Mouse (Mus musculus) forebrain, embryonic 12.5 days (tissue): Measurements from ENCODE around the gene Uqcrq. TPM values are rescaled to one million over a fixed set of nuclear protein-coding genes. Genes with fewer than 3 reads are reported as not detected.

Experiments
- ATAC-seq: fragments of 200-750 bp; cut with Nextera tagmentation; 2 replicates; pipeline ENCODE4 v1.8.0; 2017; ENCODE audit warnings: moderate TSS enrichment; ENCODE audit not compliant: low FRiP score
- H3K27ac ChIP-seq: fragments of 300-500 bp; sonication (generic); 2 replicates; pipeline ENCODE4 v1.5.1; 2016; ENCODE audit warnings: mild to moderate bottlenecking
- H3K27me3 ChIP-seq: fragments of 300-500 bp; sonication (generic); 2 replicates; pipeline ENCODE4 v1.6.1; 2016; ENCODE audit warnings: mild to moderate bottlenecking
- H3K36me3 ChIP-seq: fragments of 300-500 bp; sonication (generic); replicated peaks from 2 replicates; pipeline ENCODE4 v1.6.1; 2016; ENCODE audit warnings: mild to moderate bottlenecking
- H3K4me1 ChIP-seq: fragments of 300-500 bp; sonication (generic); 2 replicates; pipeline ENCODE4 v1.6.1; 2016
- H3K4me2 ChIP-seq: fragments of 300-500 bp; sonication (generic); 2 replicates; pipeline ENCODE4 v1.6.1; 2016; ENCODE audit warnings: mild to moderate bottlenecking, moderate library complexity
- H3K4me3 ChIP-seq: fragments of 300-500 bp; sonication (generic); replicated peaks from 2 replicates; pipeline ENCODE4 v1.5.1; 2016; ENCODE audit warnings: mild to moderate bottlenecking
- H3K9ac ChIP-seq: fragments of 300-500 bp; sonication (generic); 2 replicates; pipeline ENCODE4 v1.6.1; 2016; ENCODE audit warnings: mild to moderate bottlenecking
- H3K9me3 ChIP-seq: fragments of 300-500 bp; sonication (generic); 2 replicates; pipeline ENCODE4 v1.6.1; 2016
- WGBS: fragments of 180-500 bp; shearing (Covaris S2); methylation state at CpG from one replicate; pipeline ENCODE4 v1.1.7; 2016; 5-methylcytosine and 5-hydroxymethylcytosine counted together
- polyA plus RNA-seq: library from polyadenylated mRNA; unstranded; fragments of >200 nt; fragmentation: Nextera tagmentation; extraction: Ambion mirVana; gene quantifications from 2 replicates; pipeline ENCODE4 v1.2.1, GENCODE M21; 2016

Uqcrq gene
- polyA plus RNA-seq: 538 and 578 TPM in 2 replicates

DNA sequence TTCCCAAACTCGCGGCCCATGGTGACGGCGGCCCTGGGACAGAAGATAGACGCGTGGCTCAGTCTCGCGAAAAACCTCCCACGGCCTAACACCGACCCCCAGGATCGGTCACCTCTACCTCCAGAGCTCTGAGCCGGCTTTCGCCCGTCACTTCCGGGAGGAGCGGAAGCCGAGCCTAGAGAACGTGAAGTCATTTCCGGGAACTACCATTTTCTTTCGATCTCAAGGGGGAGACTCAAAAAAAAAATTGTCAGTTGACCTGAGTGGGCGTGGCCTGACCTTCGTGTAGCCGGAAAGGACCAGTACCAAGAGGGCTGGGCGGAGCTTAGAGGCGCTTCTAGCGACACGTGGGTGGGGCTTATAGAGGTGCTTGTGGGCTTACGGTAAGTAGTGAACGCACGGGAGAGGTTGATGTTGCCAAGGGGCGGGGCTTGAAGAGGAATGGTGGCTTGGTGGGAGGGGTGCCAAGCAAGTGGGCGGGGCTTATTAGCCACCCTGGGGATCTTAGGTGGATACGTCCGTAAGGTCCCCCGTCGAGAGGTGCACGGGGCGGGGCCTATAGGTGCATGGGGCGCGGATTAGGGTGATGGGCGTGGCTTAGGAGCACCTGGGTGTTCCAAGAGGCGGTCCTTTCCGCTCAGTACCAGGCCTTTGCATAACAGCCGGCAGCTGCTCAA is at the start of gene Uqcrq, which contains the start of gene Gdf9:
Uqcrq (minus strand) TSS at position 162 of the 677 bp plus-strand sequence.
Gdf9 (plus strand) TSS at position 354 of the 677 bp plus-strand sequence.
- H3K9me3 ChIP-seq: no peaks in the 10 kb centered on the region
- H3K4me2 ChIP-seq: peak within 1 kb of the TSS; percentile 89
- H3K27ac ChIP-seq: peak within 1 kb of the TSS; percentile 66
- peak within 1 kb of the TSS; percentile 96 for H3K4me3 ChIP-seq
- peaks cover 18% of the 10 kb centered on the region for H3K4me1 ChIP-seq
- ATAC-seq: peak; percentile 97
- H3K9ac ChIP-seq: peak within 1 kb of the TSS; percentile 91
- under 1% methylated on average over 44 of the region's 44 CpGs for WGBS
- H3K27me3 ChIP-seq: 0 out of 2 replicates have a peak, but pooled peaks cover 4% of the 10 kb centered on the region
- H3K36me3 ChIP-seq: peaks cover 19% of the 10 kb centered on the region

DNA sequence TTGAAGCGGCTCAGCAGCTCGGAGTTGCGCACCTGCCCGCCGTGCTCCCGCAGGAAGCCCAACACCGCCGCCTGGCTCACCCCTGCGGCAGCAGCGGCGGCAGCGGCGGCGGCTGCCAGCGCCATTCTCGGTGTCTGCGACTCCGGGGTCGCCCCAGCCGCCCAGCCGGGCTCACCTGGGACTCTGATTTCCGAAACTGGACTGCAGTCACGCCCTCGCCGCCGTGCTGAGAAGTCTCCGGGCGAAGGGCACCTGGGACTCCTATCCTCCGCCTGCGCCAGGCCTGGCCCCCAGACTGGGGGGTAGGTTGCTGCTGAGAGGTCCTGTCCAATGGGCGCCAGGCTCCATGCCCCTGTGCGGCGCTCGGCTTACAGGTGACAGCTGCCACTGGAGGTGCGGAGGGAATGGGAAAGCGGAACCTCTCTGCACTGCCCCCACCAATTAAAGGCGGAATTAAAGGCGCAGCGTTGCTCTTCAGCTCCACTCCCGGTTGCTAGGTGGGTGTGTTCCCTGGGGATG is 49.2 kb upstream of the Uqcrq start, which contains the start of the genes Gm9945 and Sowaha:
Gm9945 (plus strand) TSS at position 384 of the 519 bp plus-strand sequence.
Sowaha (minus strand) TSS at position 492 of the 519 bp plus-strand sequence.
- peak within 1 kb of the TSS; percentile 46; the same call in 1 of the 2 replicates for H3K27ac ChIP-seq
- peak within 1 kb of the TSS; percentile 48 for H3K4me3 ChIP-seq
- peaks cover 60% of the 10 kb centered on the region for H3K27me3 ChIP-seq
- H3K9me3 ChIP-seq: 0 out of 2 replicates have a peak, but pooled peaks cover 4% of the 10 kb centered on the region
- peak within 1 kb of the TSS; percentile 72 for H3K4me2 ChIP-seq
- H3K9ac ChIP-seq: peak within 1 kb of the TSS; percentile 48
- ATAC-seq: peak; percentile 40; the same call in 1 of the 2 replicates
- peaks cover 33% of the 10 kb centered on the region for H3K4me1 ChIP-seq
- no peaks in the 10 kb centered on the region for H3K36me3 ChIP-seq
- 5% methylated on average over 40 of the region's 40 CpGs for WGBS

DNA sequence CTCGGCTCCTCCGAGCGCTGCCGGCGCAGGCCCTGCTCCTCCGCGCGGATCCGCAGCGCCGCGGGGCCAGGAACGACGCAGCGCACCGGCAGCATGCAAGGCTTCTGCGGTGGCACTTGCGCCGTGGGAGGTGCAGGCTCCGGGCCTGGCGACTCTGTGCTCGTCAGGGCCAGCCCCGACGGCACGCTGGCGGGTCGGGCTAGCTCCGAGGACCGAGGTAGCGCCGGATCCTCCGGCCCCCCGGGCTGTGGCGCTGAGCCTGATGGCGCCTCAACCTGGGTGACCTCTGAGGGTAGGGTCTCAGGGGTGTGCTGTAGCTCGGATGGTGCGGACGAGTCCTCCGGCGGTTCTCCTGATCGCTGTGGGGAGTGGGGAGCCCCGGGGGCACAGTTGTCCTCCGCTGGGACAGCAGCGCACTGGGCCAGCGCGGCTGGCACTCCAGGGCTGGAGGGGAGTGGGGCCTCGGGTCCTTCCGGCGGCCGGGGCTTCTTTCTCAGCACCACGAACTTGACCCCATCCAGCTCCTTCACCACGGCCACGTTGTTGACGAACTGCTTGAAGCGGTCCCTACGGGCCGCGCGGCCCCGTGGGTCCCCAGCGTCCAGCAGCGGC is 48.6 kb upstream of the Uqcrq start:
- ATAC-seq: 0 out of 2 replicates have a peak, but pooled peaks have one; percentile 39
- H3K27ac ChIP-seq: peak overlapping the region; percentile 46; the same call in 1 of the 2 replicates
- H3K27me3 ChIP-seq: peaks cover 62% of the 10 kb centered on the region
- 0 out of 2 replicates have a peak, but pooled peaks cover 4% of the 10 kb centered on the region for H3K9me3 ChIP-seq
- 1% methylated on average over 62 of the region's 62 CpGs for WGBS
- peak overlapping the region; percentile 72 for H3K4me2 ChIP-seq
- H3K36me3 ChIP-seq: no peaks in the 10 kb centered on the region
- peak overlapping the region; percentile 48 for H3K4me3 ChIP-seq
- H3K4me1 ChIP-seq: peaks cover 33% of the 10 kb centered on the region
- H3K9ac ChIP-seq: peak overlapping the region; percentile 48

DNA sequence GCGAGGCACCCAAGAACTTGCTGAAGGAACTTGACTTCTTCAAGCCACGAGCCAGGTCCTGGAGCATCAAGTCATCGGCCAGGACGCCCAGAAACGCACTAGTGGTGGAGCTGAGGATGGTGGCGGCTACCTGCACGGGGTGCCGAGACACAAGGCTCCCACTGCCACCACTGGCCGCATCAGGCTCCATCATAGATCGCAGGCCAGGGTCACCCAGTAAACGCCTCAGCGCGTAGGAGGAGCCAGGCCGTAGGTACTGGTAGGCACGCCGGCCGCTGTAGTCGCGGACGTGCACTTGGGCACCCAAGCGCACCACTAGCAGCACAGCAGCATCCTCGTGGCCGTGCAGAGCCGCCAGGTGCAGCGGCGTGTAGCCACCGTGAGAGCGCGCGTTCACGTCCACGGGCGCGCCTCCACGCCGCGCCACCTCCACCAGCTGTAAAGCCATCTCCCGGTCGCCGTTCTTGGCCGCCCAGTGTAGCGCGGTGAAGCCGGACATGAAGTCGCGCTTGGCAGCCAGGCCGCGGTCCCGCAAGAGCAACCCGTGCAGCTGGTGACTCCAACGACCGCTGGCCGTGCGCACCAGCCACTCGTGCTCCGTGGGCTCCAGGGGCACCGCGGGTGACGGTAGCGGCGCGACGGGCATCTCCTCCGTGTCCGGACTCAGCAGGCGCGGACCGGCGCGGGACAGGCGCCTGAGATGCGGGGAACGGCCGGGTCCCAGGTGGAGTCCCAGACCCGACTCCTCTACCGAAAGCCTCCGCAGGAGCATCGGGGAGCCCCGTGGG is 47.9 kb upstream of the Uqcrq start:
- H3K27ac ChIP-seq: no peak overlapping the region
- peaks cover 66% of the 10 kb centered on the region for H3K27me3 ChIP-seq
- H3K4me3 ChIP-seq: peak overlapping the region; percentile 48
- 4% methylated on average over 74 of the region's 79 CpGs for WGBS
- peak overlapping the region; percentile 48; the same call in 1 of the 2 replicates for H3K9ac ChIP-seq
- H3K36me3 ChIP-seq: no peaks in the 10 kb centered on the region
- ATAC-seq: no peak
- H3K9me3 ChIP-seq: 0 out of 2 replicates have a peak, but pooled peaks cover 4% of the 10 kb centered on the region
- H3K4me2 ChIP-seq: peak overlapping the region; percentile 72
- H3K4me1 ChIP-seq: peaks cover 33% of the 10 kb centered on the region

DNA sequence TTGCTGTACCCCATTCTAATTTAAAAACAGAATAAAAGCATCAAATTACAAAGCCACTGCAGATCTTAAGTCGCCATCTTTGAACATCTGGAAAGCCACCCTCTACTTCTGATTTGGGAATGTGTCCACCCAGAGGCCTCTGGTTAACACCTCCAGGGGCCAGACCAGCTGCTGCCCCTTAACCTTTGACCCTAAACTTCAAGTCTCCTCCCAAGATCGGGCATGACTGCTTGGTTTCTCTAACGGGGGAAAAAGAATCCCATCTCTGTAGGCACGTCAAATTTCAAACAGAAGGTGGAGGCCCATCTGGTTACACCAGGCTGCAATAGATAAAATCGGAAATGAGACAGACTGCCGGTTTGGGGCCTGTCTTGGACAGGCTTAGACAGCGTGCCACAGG is 47.2 kb upstream of the Uqcrq start:
- H3K4me2 ChIP-seq: no peak overlapping the region
- WGBS: 55% methylated on average over 7 of the region's 7 CpGs

DNA sequence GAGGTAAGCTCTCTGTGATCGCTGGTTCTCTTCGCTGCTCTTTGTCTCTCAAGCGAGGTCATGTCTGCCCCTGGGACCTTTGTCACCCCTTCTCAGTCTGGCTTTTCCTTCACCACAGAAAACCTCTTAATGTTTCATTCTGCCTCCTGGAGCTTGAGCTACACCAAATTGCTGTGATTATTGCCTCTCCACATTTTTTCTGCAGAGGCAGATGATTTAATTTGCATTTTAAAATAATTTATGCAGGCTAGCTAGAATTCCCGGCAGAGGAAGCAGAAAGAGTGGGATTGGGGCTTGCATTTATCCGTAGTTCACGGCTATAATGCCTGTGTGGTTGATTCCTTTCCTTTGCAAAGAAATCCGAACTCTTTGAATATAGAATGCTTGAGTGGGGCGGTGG is 45.0 kb upstream of the Uqcrq start:
- Histone ChIP-seq H3K4me1 (peaks cover 40% of the 10 kb centered on the region), H3K9ac (no peak overlapping the region), H3K27me3 (peaks cover 61% of the 10 kb centered on the region), H3K4me2 (peak overlapping the region; percentile 32), H3K36me3 (no peaks in the 10 kb centered on the region), H3K9me3 (0 out of 2 replicates have a peak, but pooled peaks cover 4% of the 10 kb centered on the region), H3K27ac (peak overlapping the region; percentile 79), H3K4me3 (no peak overlapping the region)
- ATAC-seq: 0 out of 2 replicates have a peak, but pooled peaks have one; percentile 27
- WGBS: 17% methylated on average over 8 of the region's 8 CpGs

More for the DNA sequence above, 47.2 kb upstream of the Uqcrq start:
- Histone ChIP-seq H3K36me3 (no peaks in the 10 kb centered on the region), H3K9ac (no peak overlapping the region), H3K27ac (no peak overlapping the region), H3K9me3 (0 out of 2 replicates have a peak, but pooled peaks cover 4% of the 10 kb centered on the region), H3K4me1 (peaks cover 33% of the 10 kb centered on the region), H3K4me3 (0 out of 2 replicates have a peak overlapping the region, but pooled peaks have one; percentile 48), H3K27me3 (peaks cover 65% of the 10 kb centered on the region)
- no peak for ATAC-seq

DNA sequence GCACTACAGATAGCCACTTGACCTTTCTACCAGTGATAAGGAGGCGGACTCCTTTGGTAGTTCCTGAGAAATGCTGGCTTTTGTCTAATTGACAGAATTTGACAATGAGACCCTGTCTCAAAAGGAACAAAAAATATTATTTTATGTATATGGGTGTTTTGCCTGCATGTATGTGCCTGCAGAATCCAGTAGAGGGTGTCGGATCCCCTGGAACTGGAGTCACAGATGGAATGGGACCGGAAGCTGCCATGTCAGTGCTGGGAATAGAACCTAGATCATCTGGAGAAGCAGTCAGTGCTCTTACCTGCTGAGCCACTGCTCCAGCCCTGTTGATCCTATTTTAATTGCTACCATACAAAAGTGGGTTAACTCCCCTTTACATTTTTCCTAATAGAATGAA is 42.1 kb upstream of the Uqcrq start:
- H3K4me1 ChIP-seq: peaks cover 35% of the 10 kb centered on the region
- no peak overlapping the region for H3K27ac ChIP-seq
- H3K36me3 ChIP-seq: no peaks in the 10 kb centered on the region
- H3K9me3 ChIP-seq: no peaks in the 10 kb centered on the region
- H3K9ac ChIP-seq: no peak overlapping the region
- H3K4me2 ChIP-seq: no peak overlapping the region
- 87% methylated on average over 3 of the region's 3 CpGs for WGBS
- ATAC-seq: no peak
- no peak overlapping the region for H3K4me3 ChIP-seq
- peaks cover 47% of the 10 kb centered on the region for H3K27me3 ChIP-seq

DNA sequence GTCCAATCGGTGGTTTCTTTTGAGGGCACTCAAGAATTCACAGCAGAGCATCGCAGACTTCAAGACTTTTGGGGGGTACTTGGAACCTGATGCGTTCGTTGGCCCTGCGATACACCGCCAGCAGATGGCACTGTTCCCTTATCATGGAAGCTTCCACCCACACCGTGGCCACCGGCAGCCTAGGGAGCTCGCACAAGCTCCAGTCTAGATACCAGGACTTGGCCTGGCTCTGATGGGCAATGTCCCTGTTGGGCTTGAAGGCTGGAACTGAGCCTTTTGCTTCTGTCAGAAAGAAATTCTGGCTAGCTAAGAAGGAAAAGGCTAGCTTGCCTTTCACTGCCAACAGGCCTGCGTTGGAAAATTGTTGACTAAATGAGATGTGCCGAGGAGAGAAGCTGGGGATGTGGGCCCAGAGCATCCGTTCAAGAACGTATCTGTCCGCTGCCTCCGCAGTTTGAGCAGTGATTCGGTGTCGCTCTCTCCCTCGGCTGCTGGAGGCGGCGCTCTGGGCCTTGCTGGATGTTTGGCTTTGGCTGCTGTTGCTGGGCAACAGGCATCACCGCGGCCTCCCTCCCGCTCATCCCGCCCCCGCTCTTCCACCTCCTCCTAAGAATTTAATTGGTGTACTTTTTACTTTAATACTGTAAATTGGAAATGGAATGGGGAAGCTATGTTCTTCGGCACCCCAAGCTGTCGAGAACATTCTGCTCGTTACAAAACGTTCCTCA is 39.5 kb upstream of the Uqcrq start, which contains the start of gene Gm9837:
Gm9837 (minus strand) TSS at position 512 of the 728 bp plus-strand sequence.
- peaks cover 68% of the 10 kb centered on the region for H3K27me3 ChIP-seq
- peak within 1 kb of the TSS; percentile 25 for H3K4me3 ChIP-seq
- peak within 1 kb of the TSS; percentile 31; the same call in 1 of the 2 replicates for H3K27ac ChIP-seq
- ATAC-seq: peak; percentile 81
- H3K9me3 ChIP-seq: no peaks in the 10 kb centered on the region
- H3K9ac ChIP-seq: peak within 1 kb of the TSS; percentile 41
- 1% methylated on average over 29 of the region's 29 CpGs for WGBS
- peaks cover 30% of the 10 kb centered on the region for H3K4me1 ChIP-seq
- H3K36me3 ChIP-seq: no peaks in the 10 kb centered on the region
- peak within 1 kb of the TSS; percentile 57 for H3K4me2 ChIP-seq

DNA sequence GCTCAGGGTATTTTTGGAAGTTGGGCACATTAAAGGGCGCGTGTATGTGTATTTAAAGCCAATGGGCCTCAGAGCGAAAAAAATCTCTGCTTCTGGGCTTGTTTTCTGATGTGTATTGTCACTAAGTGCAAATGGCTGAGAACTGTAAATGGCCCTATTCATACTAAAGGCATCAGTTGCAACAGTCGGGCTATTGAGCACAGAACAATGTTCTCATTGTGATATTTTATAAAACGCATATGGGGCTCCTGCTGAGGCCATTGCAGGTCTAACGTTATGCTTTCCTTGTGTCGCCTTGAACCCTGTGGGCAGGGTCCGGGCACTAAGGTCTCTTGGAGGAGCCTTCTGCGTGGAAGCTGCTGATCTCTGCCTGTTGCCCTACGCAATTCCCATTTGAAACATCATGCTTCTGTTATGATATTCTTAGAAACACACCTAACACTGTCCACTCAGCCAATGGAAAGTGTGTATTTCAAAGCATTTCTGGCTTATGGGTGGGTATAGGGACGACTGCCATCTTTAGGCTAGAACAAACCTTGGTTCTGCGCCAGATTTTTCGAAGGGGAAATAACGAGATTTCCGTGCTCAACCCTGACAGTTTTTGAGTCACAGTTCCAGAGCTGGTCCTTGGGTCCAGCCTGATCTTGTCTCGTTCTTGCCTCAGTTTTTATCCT is 38.8 kb upstream of the Uqcrq start:
- 31% methylated on average over 16 of the region's 16 CpGs for WGBS
- ATAC-seq: no peak

DNA sequence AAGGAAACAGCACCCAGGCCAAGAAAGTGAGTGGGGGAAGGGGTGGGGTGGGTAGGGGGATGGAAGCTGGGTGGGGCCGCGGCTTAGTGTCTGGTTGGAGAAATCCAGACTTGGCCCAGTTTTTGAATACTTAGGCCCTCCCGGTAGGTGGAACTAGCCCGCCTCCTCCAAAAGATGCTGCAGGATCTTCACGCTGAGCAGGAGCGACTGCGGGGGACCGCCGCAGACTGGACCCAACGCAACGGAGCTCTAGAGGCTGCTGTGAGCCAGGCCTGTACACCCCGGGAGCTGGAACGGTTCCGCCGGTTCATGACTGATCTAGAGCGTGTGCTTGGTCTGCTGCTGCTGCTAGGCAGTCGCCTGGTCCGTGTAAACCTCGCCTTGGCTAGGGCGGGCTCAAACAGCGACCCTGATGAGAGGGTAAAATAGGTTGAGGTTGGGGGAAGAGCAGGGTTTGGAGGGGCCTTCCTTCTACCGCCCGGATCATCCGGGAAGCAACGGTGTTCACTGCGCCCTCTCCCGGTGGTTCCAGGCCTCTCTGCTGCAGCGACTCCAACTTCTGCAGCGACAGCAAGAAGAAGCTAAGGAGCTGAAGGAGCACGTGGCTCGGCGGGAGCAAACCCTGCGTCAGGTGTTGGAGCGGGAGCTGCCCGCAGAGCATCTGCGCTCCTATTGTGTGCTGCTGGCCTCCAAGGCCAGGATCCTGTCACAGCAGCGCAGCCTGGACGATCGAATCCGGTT is 35.8 kb upstream of the Uqcrq start:
- H3K4me2 ChIP-seq: peak overlapping the region; percentile 49
- H3K36me3 ChIP-seq: no peaks in the 10 kb centered on the region
- peaks cover 86% of the 10 kb centered on the region for H3K27me3 ChIP-seq
- peak overlapping the region; percentile 30 for H3K4me3 ChIP-seq
- H3K9me3 ChIP-seq: no peaks in the 10 kb centered on the region
- H3K4me1 ChIP-seq: peaks cover 40% of the 10 kb centered on the region
- peak overlapping the region; percentile 47; the same call in 1 of the 2 replicates for H3K9ac ChIP-seq
- ATAC-seq: peak; percentile 39; the same call in 1 of the 2 replicates
- H3K27ac ChIP-seq: no peak overlapping the region
- 6% methylated on average over 40 of the region's 40 CpGs for WGBS

More for the DNA sequence above, 38.8 kb upstream of the Uqcrq start:
- Histone ChIP-seq H3K9ac (no peak overlapping the region), H3K4me1 (peaks cover 30% of the 10 kb centered on the region), H3K27ac (no peak overlapping the region), H3K4me3 (no peak overlapping the region), H3K9me3 (no peaks in the 10 kb centered on the region), H3K4me2 (peak overlapping the region; percentile 57), H3K36me3 (no peaks in the 10 kb centered on the region), H3K27me3 (peaks cover 75% of the 10 kb centered on the region)
